ENCODE assay signal across 27 mouse cellular contexts in genomic region chr17:28277226-28277625, GRCm38 (mm10). TPM values are rescaled to one million over a fixed set of nuclear protein-coding genes. Genes with fewer than 3 reads are reported as not detected.
DNase-seq lines count a peak whose midpoint lies in the region; ATAC-seq lines count a peak whose summit lies in the region.
"Had no signal": no experiment of that assay in that cellular context is flagged by ENCODE, and none has a peak within 500 bp of the region (broad histone marks: within the 10 kb centered on the region; RNA-seq: fewer than 3 reads in every experiment).

No protein-coding gene starts in this region.

- H3K36me3 ChIP-seq in heart, embryonic 10.5 days: no peaks in the 10 kb centered on the region
- 0 out of 2 replicates have a peak, but pooled peaks cover 9% of the 10 kb centered on the region for H3K36me3 ChIP-seq in liver, embryonic 12.5 days
- H3K36me3 ChIP-seq: embryonic facial prominence, embryonic 13.5 days; heart, embryonic 12.5 days; hindbrain, embryonic 15.5 days; intestine, embryonic 15.5 days; neural tube, embryonic 13.5 days had no signal

- no peak for DNase-seq in heart, embryonic 10.5 days (ENCODE audit: low spot score)
- no peak for DNase-seq in heart, adult 9 months (ENCODE audit: low spot score in 2 of 2)
- DNase-seq in liver: no peak
- peak; percentile 65 for DNase-seq in retina, postnatal 1 day
- DNase-seq in retina, embryonic 14.5 days (ENCODE audit: low spot score): no peak
- DNase-seq in yolk sac, embryonic 10.5 days (ENCODE audit: low spot score): no peak
- DNase-seq: adrenal gland, adult 2 months; B cell, adult 2 months; cerebellum, adult 11-12 months; embryo, embryonic 11 days; heart, postnatal 10 days; kidney, adult 8-10 months; kidney, postnatal 10 days had no signal

- peak overlapping the region; percentile 23; the same call in 1 of the 2 replicates for H3K27ac ChIP-seq in heart, embryonic 10.5 days
- H3K27ac ChIP-seq in liver, embryonic 12.5 days: peak overlapping the region; percentile 46; the same call in 1 of the 2 replicates
- H3K27ac ChIP-seq: embryonic facial prominence, embryonic 13.5 days; forebrain, embryonic 13.5 days; hindbrain, embryonic 15.5 days; intestine, embryonic 15.5 days; neural tube, embryonic 13.5 days had no signal

- peaks cover 51% of the 10 kb centered on the region for H3K4me1 ChIP-seq in heart, embryonic 10.5 days
- H3K4me1 ChIP-seq in liver, embryonic 12.5 days: peaks cover 63% of the 10 kb centered on the region

- no peaks in the 10 kb centered on the region for H3K27me3 ChIP-seq in heart, embryonic 10.5 days (ENCODE audit: insufficient read depth, poor library complexity, severe bottlenecking)
- H3K27me3 ChIP-seq in liver, embryonic 12.5 days (replicated peaks): no peaks in the 10 kb centered on the region
- H3K27me3 ChIP-seq: CH12.LX; embryonic facial prominence, embryonic 13.5 days; forebrain, embryonic 13.5 days; heart, embryonic 12.5 days; hindbrain, embryonic 15.5 days; intestine, embryonic 15.5 days; limb, embryonic 13.5 days; neural tube, embryonic 13.5 days; Patski had no signal

- H3K4me2 ChIP-seq in liver, embryonic 12.5 days: no peak overlapping the region
- H3K4me2 ChIP-seq: embryonic facial prominence, embryonic 13.5 days; forebrain, embryonic 13.5 days; heart, embryonic 12.5 days; hindbrain, embryonic 15.5 days; intestine, embryonic 15.5 days; limb, embryonic 13.5 days; neural tube, embryonic 13.5 days had no signal

- WGBS in heart, embryonic 10.5 days: 81% methylated on average over 14 of the region's 14 CpGs
- WGBS in liver, embryonic 12.5 days (ENCODE audit: insufficient replicate concordance): 85% methylated on average over 14 of the region's 14 CpGs

- no peaks in the 10 kb centered on the region for H3K9me3 ChIP-seq in heart, embryonic 10.5 days
- no peaks in the 10 kb centered on the region for H3K9me3 ChIP-seq in liver, embryonic 12.5 days (replicated peaks)
- H3K9me3 ChIP-seq: embryonic facial prominence, embryonic 13.5 days; forebrain, embryonic 13.5 days; G1E; heart, embryonic 12.5 days; hindbrain, embryonic 15.5 days; intestine, embryonic 15.5 days; limb, embryonic 13.5 days; neural tube, embryonic 13.5 days had no signal

- ATAC-seq in liver, embryonic 12.5 days: no peak
- ATAC-seq: forebrain, embryonic 13.5 days; intestine, embryonic 15.5 days; midbrain, embryonic 16.5 days; Patski had no signal

- H3K9ac ChIP-seq in liver, embryonic 12.5 days: no peak overlapping the region; the same call in 1 of the 2 replicates
- H3K9ac ChIP-seq: embryonic facial prominence, embryonic 13.5 days; forebrain, embryonic 13.5 days; heart, embryonic 12.5 days; hindbrain, embryonic 15.5 days; intestine, embryonic 15.5 days; limb, embryonic 13.5 days; neural tube, embryonic 13.5 days had no signal

- H3K4me3 ChIP-seq in heart, embryonic 10.5 days: no peak overlapping the region
- no peak overlapping the region for H3K4me3 ChIP-seq in liver, embryonic 12.5 days
- H3K4me3 ChIP-seq: embryonic facial prominence, embryonic 13.5 days; erythroblast, embryonic 14.5 days; forebrain, embryonic 13.5 days; heart, embryonic 12.5 days; hindbrain, embryonic 15.5 days; intestine, embryonic 15.5 days; limb, embryonic 13.5 days; myocyte; neural tube, embryonic 13.5 days had no signal

RNA-seq across cellular contexts. Expression of gene Fance, which starts 36.1 kb away (rescaled TPM):
- 25.8 and 30.6 TPM in 2 replicates for polyA plus RNA-seq in heart, embryonic 10.5 days (2016; fragmentation: Nextera tagmentation; extraction: Ambion mirVana)
- polyA plus RNA-seq in liver, embryonic 12.5 days (2016; fragmentation: Nextera tagmentation; extraction: Ambion mirVana): 18.8 and 22.1 TPM in 2 replicates

RNA-seq across cellular contexts. Expression of gene Ppard, which starts 44.7 kb away (rescaled TPM):
- polyA plus RNA-seq in heart, embryonic 10.5 days (2016; fragmentation: Nextera tagmentation; extraction: Ambion mirVana): 0.87 and 1.2 TPM in 2 replicates
- polyA plus RNA-seq in liver, embryonic 12.5 days (2016; fragmentation: Nextera tagmentation; extraction: Ambion mirVana): 2.0 and 2.1 TPM in 2 replicates

RNA-seq across cellular contexts. Expression of gene Rpl10a, which starts 51.0 kb away (rescaled TPM):
- polyA plus RNA-seq in heart, embryonic 10.5 days (2016; fragmentation: Nextera tagmentation; extraction: Ambion mirVana): 345 and 365 TPM in 2 replicates
- 472 and 487 TPM in 2 replicates for polyA plus RNA-seq in liver, embryonic 12.5 days (2016; fragmentation: Nextera tagmentation; extraction: Ambion mirVana)
